Mouse (Mus musculus): ENCODE results near the gene H2-DMa.

The H2-DMa gene

GRCm38 (mm10) chr17:34119249-34120179, at the start of gene H2-DMa:
Gene H2-DMa (plus strand): TSS chr17:34119541.
- peak; percentile 98 to 99 for DNase-seq (ENCODE audit: low spot score in 2 of 2)

- DNase-seq (ENCODE audit: low spot score in 2 of 2): no peak
Measured at GRCm38 (mm10) chr17:34072091-34072490, 47.2 kb upstream of the H2-DMa start.

GRCm38 (mm10) chr17:34075271-34075670, 44.1 kb upstream of the H2-DMa start:
- DNase-seq (ENCODE audit: low spot score in 2 of 2): peak in 1 of 2 experiments; percentile 73

GRCm38 (mm10) chr17:34077549-34077948, 41.8 kb upstream of the H2-DMa start:
- DNase-seq (ENCODE audit: low spot score in 2 of 2): peak; percentile 46 to 80

GRCm38 (mm10) chr17:34078148-34078547, 41.2 kb upstream of the H2-DMa start:
- no peak for DNase-seq (ENCODE audit: low spot score in 2 of 2)

- DNase-seq (ENCODE audit: low spot score in 2 of 2): no peak
Measured at GRCm38 (mm10) chr17:34079002-34079401, 40.3 kb upstream of the H2-DMa start.

GRCm38 (mm10) chr17:34079621-34080020, 39.7 kb upstream of the H2-DMa start:
- DNase-seq (ENCODE audit: low spot score in 2 of 2): peak in 1 of 2 experiments; percentile 27

GRCm38 (mm10) chr17:34083104-34083503, 36.2 kb upstream of the H2-DMa start:
- no peak for DNase-seq (ENCODE audit: low spot score in 2 of 2)

GRCm38 (mm10) chr17:34087386-34087785, 32.0 kb upstream of the H2-DMa start:
- no peak for DNase-seq (ENCODE audit: low spot score in 2 of 2)

GRCm38 (mm10) chr17:34088124-34088523, 31.2 kb upstream of the H2-DMa start:
- no peak for DNase-seq (ENCODE audit: low spot score in 2 of 2)

GRCm38 (mm10) chr17:34090923-34091322, 28.4 kb upstream of the H2-DMa start:
- peak in 1 of 2 experiments; percentile 21 for DNase-seq (ENCODE audit: low spot score in 2 of 2)

- DNase-seq (ENCODE audit: low spot score in 2 of 2): no peak
Measured at GRCm38 (mm10) chr17:34092197-34092875, 27.0 kb upstream of the H2-DMa start, which contains the start of gene H2-Oa. Gene H2-Oa (plus strand): TSS chr17:34092340.

GRCm38 (mm10) chr17:34093199-34093874, 26.0 kb upstream of the H2-DMa start:
- DNase-seq (ENCODE audit: low spot score in 2 of 2): no peak

GRCm38 (mm10) chr17:34094283-34095035, 24.9 kb upstream of the H2-DMa start:
- no peak for DNase-seq (ENCODE audit: low spot score in 2 of 2)

GRCm38 (mm10) chr17:34096497-34097010, 22.8 kb upstream of the H2-DMa start:
- no peak for DNase-seq (ENCODE audit: low spot score in 2 of 2)

GRCm38 (mm10) chr17:34097272-34097671, 22.1 kb upstream of the H2-DMa start:
- no peak for DNase-seq (ENCODE audit: low spot score in 2 of 2)

- DNase-seq (ENCODE audit: low spot score in 2 of 2): no peak
Measured at GRCm38 (mm10) chr17:34098709-34099479, 20.4 kb upstream of the H2-DMa start.

GRCm38 (mm10) chr17:34099531-34099930, 19.8 kb upstream of the H2-DMa start:
- no peak for DNase-seq (ENCODE audit: low spot score in 2 of 2)

- no peak for DNase-seq (ENCODE audit: low spot score in 2 of 2)
Measured at GRCm38 (mm10) chr17:34101185-34101584, 18.2 kb upstream of the H2-DMa start.

- DNase-seq (ENCODE audit: low spot score in 2 of 2): peak; percentile 92 to 95
Measured at GRCm38 (mm10) chr17:34101604-34102032, 17.7 kb upstream of the H2-DMa start.

Measured in cerebellum, postnatal 4 days (tissue).